Mouse (Mus musculus) megakaryocyte, embryonic 14.5 days (primary cell): Measurements from ENCODE around the gene Esr1.
"Not testable (repeated sequence)": the region's sequence is repeated elsewhere in the genome, so short reads cannot be mapped to it uniquely, and the experiment has no call there.

Source experiments
- FLI1 ChIP-seq: IDR thresholded peaks from 2 replicates; pipeline ENCODE4 v1.6.1; 2012; ENCODE audit warnings: low read length, inconsistent platforms, mixed read lengths
- GATA1 ChIP-seq: IDR thresholded peaks from 3 replicates; pipeline ENCODE4 v1.6.1; 2012; ENCODE audit warnings: mixed read lengths, low read length, inconsistent platforms, borderline replicate concordance

- not testable (repeated sequence) for TF ChIP-seq GATA1, FLI1
These were observed 9.8 kb upstream of the Esr1 start for GRCm38 (mm10) chr10:4601612-4602011.
